Mouse (Mus musculus) intestine, postnatal 0 days (tissue): ENCODE measurements at regions not wholly inside any gene's neighbourhood (a gene's known extent, or its start where the extent isn't known, plus 50 kb on each side); places are given as distances from the start of the nearest gene placed in this dataset.

Experiments
- ATAC-seq: fragments of 200-750 bp; cut with Nextera tagmentation; 2 replicates; pipeline ENCODE4 v1.8.0; 2017; ENCODE audit warnings: mild to moderate bottlenecking, moderate TSS enrichment, moderate library complexity
- H3K27ac ChIP-seq: fragments of 300-500 bp; sonication (generic); 2 replicates; pipeline ENCODE4 v1.5.1; 2014; ENCODE audit warnings: mild to moderate bottlenecking, low read depth, low read length, moderate library complexity
- H3K27me3 ChIP-seq: fragments of 300-500 bp; sonication (generic); replicated peaks from 2 replicates; pipeline ENCODE4 v1.6.1; 2014; ENCODE audit warnings: low read length, mixed read lengths; ENCODE audit not compliant: control insufficient read depth, insufficient read depth
- H3K36me3 ChIP-seq: fragments of 300-500 bp; sonication (generic); 2 replicates; pipeline ENCODE4 v1.6.1; 2014; ENCODE audit warnings: mild to moderate bottlenecking, moderate library complexity; ENCODE audit not compliant: control insufficient read depth, insufficient read depth
- H3K4me1 ChIP-seq: fragments of 300-500 bp; sonication (generic); replicated peaks from 2 replicates; pipeline ENCODE4 v1.6.1; 2014; ENCODE audit warnings: antibody characterized with exemption, low read length, mixed read lengths; ENCODE audit not compliant: control insufficient read depth, insufficient read depth
- H3K4me2 ChIP-seq: fragments of 300-500 bp; sonication (generic); replicated peaks from 2 replicates; pipeline ENCODE4 v1.6.1; 2014; ENCODE audit warnings: low read depth, mild to moderate bottlenecking, moderate library complexity
- H3K4me3 ChIP-seq: fragments of 300-500 bp; sonication (generic); 2 replicates; pipeline ENCODE4 v1.5.1; 2014; ENCODE audit warnings: low read depth, low read length
- H3K9ac ChIP-seq: fragments of 300-500 bp; sonication (generic); 2 replicates; pipeline ENCODE4 v1.6.1; 2014; ENCODE audit warnings: mild to moderate bottlenecking, low read depth, low read length
- H3K9me3 ChIP-seq: fragments of 300-500 bp; sonication (generic); 2 replicates; pipeline ENCODE4 v1.6.1; 2016; ENCODE audit warnings: mixed run types; ENCODE audit not compliant: control insufficient read depth
- CTCF ChIP-seq: sonication (generic); IDR thresholded peaks from 2 replicates; pipeline ENCODE4 v1.5.1; 2016; ENCODE audit warnings: low read depth, mild to moderate bottlenecking, control low read depth, antibody characterized with exemption, moderate library complexity
- WGBS: fragments of 180-500 bp; shearing (Covaris S2); extraction: QIAGEN DNeasy Blood & Tissue Kit; methylation state at CpG from one replicate; pipeline ENCODE4 v1.1.7; 2014; 5-methylcytosine and 5-hydroxymethylcytosine counted together

DNA sequence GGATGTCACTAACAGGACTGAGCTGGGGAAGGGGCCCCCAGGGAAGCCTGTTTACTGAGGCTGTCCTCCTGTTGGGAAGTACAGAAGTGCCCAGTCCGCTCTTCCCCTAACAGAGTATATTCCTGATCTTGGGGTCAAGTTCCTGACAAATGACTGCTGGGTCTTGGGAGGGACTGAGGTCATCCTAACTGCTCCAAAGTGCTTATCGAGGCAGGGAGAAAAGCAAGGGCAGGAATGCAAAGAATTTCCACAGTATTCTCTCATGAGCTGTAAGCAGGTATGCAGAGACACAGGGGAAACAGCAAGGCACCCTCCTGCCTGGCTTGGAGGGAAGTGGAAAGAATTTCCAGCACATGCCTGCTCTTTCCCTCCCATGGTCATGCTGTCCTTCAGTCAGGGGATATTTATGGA lies 107.9 kb downstream of the Oma1 start:
- ATAC-seq: no peak
- H3K9ac ChIP-seq: no peak overlapping the region
- H3K27ac ChIP-seq: no peak overlapping the region
- H3K27me3 ChIP-seq: no peaks in the 10 kb centered on the region
- H3K36me3 ChIP-seq: no peaks in the 10 kb centered on the region
- H3K4me1 ChIP-seq: no peaks in the 10 kb centered on the region
- no peak overlapping the region for H3K4me2 ChIP-seq
- H3K9me3 ChIP-seq: no peaks in the 10 kb centered on the region
- no peak overlapping the region for H3K4me3 ChIP-seq
- 13% methylated on average over 2 of the region's 2 CpGs for WGBS
- no peak for TF ChIP-seq CTCF

- Histone ChIP-seq H3K4me2 (no peak overlapping the region), H3K9me3 (no peaks in the 10 kb centered on the region), H3K4me3 (no peak overlapping the region), H3K27ac (no peak overlapping the region), H3K27me3 (no peaks in the 10 kb centered on the region), H3K36me3 (no peaks in the 10 kb centered on the region), H3K9ac (no peak overlapping the region), H3K4me1 (no peaks in the 10 kb centered on the region)
- ATAC-seq: no peak
- WGBS: 96% methylated on average over 1 of the region's 1 CpGs
- TF ChIP-seq CTCF: no peak
Observed at GRCm38 (mm10) chr4:103441383-103441782, 127.8 kb downstream of the Oma1 start.

DNA sequence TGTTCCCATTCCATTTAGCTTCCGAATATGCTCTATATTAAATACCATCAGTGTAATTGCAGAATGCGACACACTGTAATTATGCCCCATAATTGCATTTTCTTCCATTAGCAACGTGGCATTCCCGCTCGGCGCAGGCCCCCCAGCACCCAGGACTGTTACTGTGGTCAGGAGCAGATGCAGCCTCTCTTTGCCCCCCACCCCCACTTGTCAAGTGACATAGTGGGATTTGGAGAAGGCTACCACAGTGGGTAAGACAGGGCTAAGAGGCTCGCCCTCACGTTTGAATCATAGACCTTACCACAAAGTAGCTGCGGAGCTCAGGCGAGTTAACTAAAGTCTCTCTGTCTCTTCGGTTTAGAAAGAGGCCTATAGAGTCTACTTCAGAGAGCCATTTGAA lies 128.3 kb downstream of the Oma1 start:
- Histone ChIP-seq H3K9ac (no peak overlapping the region), H3K27me3 (no peaks in the 10 kb centered on the region), H3K9me3 (no peaks in the 10 kb centered on the region), H3K36me3 (no peaks in the 10 kb centered on the region), H3K4me3 (no peak overlapping the region), H3K27ac (no peak overlapping the region), H3K4me1 (no peaks in the 10 kb centered on the region), H3K4me2 (no peak overlapping the region)
- TF ChIP-seq CTCF: no peak
- ATAC-seq: no peak
- 88% methylated on average over 11 of the region's 11 CpGs for WGBS

DNA sequence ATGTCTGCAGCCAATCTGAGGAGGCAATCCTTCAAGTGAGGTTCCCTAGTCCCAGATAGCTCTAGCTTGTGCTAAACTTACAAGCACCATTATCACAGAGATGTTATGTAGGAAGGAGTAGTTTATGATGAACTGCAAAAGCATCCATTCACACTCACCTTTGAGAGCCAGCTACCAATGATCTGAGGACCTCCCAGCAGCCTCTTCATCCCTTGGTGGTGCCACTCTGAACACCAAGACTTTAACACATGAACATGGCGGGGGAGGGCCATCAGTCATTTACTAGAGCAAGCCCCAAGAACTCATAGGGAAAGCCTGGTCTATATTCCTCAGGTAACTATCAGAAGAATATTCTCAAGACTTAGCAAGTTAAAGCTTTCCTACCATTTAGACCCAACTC lies 135.7 kb downstream of the Oma1 start:
- ATAC-seq: no peak

DNA sequence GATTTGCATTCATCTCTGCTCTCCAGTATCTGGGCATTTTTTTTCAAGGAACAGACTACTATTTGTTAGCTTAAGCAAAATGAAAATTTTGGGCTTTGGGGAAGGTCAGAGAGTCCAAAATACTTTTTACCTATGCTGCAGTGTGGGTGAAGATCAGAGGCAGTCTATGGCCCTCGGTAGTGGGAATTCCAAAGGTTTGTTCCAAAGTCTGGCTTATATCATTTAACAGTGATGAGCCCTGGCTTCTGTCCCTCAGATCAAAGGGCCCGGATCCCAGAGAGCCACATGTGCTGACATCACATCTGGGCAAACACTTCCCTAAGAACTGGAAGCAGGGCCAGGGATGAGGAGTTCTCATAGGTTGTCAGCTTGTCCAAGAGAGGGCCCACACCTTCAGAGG lies 136.5 kb downstream of the Oma1 start:
- H3K36me3 ChIP-seq: no peaks in the 10 kb centered on the region
- no peaks in the 10 kb centered on the region for H3K4me1 ChIP-seq
- no peaks in the 10 kb centered on the region for H3K27me3 ChIP-seq
- no peak for ATAC-seq
- WGBS: 78% methylated on average over 2 of the region's 2 CpGs
- no peak overlapping the region for H3K27ac ChIP-seq
- H3K4me2 ChIP-seq: no peak overlapping the region
- TF ChIP-seq CTCF: no peak
- no peaks in the 10 kb centered on the region for H3K9me3 ChIP-seq
- no peak overlapping the region for H3K4me3 ChIP-seq
- no peak overlapping the region for H3K9ac ChIP-seq

More for the DNA sequence above, 135.7 kb downstream of the Oma1 start:
- Histone ChIP-seq H3K27ac (no peak overlapping the region), H3K4me3 (no peak overlapping the region), H3K9ac (no peak overlapping the region), H3K9me3 (no peaks in the 10 kb centered on the region), H3K36me3 (no peaks in the 10 kb centered on the region), H3K27me3 (no peaks in the 10 kb centered on the region), H3K4me2 (no peak overlapping the region), H3K4me1 (no peaks in the 10 kb centered on the region)
- TF ChIP-seq CTCF: no peak
- 96% methylated on average over 1 of the region's 1 CpGs for WGBS

DNA sequence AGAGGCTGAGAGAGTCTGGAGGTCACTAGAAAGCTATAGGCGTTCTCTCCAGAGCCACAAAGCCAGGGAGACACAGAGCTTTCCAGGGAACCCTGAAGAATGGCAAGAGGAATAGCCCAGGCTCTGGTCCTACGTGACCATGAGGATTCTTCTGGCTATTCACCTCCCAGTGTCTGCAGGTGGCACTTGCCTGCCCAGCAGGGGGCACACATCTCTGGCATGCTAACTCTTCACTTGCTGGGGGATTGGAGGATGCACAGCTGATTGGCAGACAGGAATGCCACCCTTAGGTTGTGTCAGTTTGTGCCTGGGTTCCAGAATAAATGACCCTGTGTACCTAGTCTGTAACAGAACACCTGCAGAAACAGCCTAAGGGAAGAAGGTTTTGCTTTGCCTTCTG lies 141.8 kb downstream of the Oma1 start:
- TF ChIP-seq CTCF: 0 out of 2 replicates have a peak, but pooled peaks have one; percentile 9
- no peaks in the 10 kb centered on the region for H3K36me3 ChIP-seq
- no peak overlapping the region for H3K4me3 ChIP-seq
- ATAC-seq: no peak
- 64% methylated on average over 2 of the region's 2 CpGs for WGBS
- H3K9ac ChIP-seq: no peak overlapping the region
- no peaks in the 10 kb centered on the region for H3K4me1 ChIP-seq
- H3K27ac ChIP-seq: no peak overlapping the region
- no peaks in the 10 kb centered on the region for H3K9me3 ChIP-seq
- H3K4me2 ChIP-seq: no peak overlapping the region
- no peaks in the 10 kb centered on the region for H3K27me3 ChIP-seq

- Histone ChIP-seq H3K36me3 (no peaks in the 10 kb centered on the region), H3K27me3 (no peaks in the 10 kb centered on the region), H3K9me3 (no peaks in the 10 kb centered on the region), H3K4me2 (no peak overlapping the region), H3K9ac (no peak overlapping the region), H3K4me1 (no peaks in the 10 kb centered on the region), H3K4me3 (no peak overlapping the region), H3K27ac (no peak overlapping the region)
- WGBS: 82% methylated on average over 7 of the region's 7 CpGs
- no peak for ATAC-seq
- TF ChIP-seq CTCF: no peak
Observed at GRCm38 (mm10) chr4:103466019-103466589, 152.5 kb downstream of the Oma1 start.
